Mouse (Mus musculus) bone marrow, adult 2 months (tissue): ENCODE measurements around the gene Siah2. TPM values are rescaled to one million over a fixed set of nuclear protein-coding genes. Genes with fewer than 3 reads are reported as not detected.

Source experiments
- H3K27ac ChIP-seq: fragments of 200-500 bp; 2 replicates; pipeline ENCODE4 v1.5.1; 2012; ENCODE audit warnings: low read depth, mild to moderate bottlenecking, control low read depth, inconsistent platforms, low read length; ENCODE audit not compliant: control insufficient read depth, poor library complexity, insufficient read depth
- H3K4me1 ChIP-seq: fragments of 200-500 bp; 2 replicates; pipeline ENCODE4 v1.6.1; 2011; ENCODE audit warnings: low read length; ENCODE audit not compliant: control insufficient read depth, insufficient read depth
- H3K4me3 ChIP-seq: fragments of 200-500 bp; replicated peaks from 2 replicates; pipeline ENCODE3; 2011; ENCODE audit warnings: mild to moderate bottlenecking, low read depth, low read length, control low read depth; ENCODE audit not compliant: control insufficient read depth
- CTCF ChIP-seq: fragments of 200-500 bp; IDR thresholded peaks from 2 replicates; pipeline ENCODE4 v1.5.1; 2011; ENCODE audit warnings: low read length, control low read depth; ENCODE audit not compliant: control insufficient read depth, insufficient read depth
- POLR2A ChIP-seq: fragments of 200-500 bp; IDR thresholded peaks from 2 replicates; pipeline ENCODE4 v1.6.1; 2011; ENCODE audit warnings: low read depth, mild to moderate bottlenecking, control low read depth, low read length, borderline replicate concordance; ENCODE audit not compliant: control insufficient read depth
- WGBS: fragments of 180-500 bp; shearing (Covaris S2); methylation state at CpG from one replicate; pipeline ENCODE4 v1.1.7; 2018; 5-methylcytosine and 5-hydroxymethylcytosine counted together
- polyA plus RNA-seq: library from polyadenylated mRNA; stranded (reverse); fragments of >200 nt; gene quantifications from 2 replicates; pipeline ENCODE4 v1.2.4, GENCODE M21; 2011; ENCODE audit warnings: low replicate concordance; ENCODE audit not compliant: missing spikeins, insufficient read depth, insufficient read length

Gene Siah2
- polyA plus RNA-seq, 1 experiment, result 1.6 TPM

DNA sequence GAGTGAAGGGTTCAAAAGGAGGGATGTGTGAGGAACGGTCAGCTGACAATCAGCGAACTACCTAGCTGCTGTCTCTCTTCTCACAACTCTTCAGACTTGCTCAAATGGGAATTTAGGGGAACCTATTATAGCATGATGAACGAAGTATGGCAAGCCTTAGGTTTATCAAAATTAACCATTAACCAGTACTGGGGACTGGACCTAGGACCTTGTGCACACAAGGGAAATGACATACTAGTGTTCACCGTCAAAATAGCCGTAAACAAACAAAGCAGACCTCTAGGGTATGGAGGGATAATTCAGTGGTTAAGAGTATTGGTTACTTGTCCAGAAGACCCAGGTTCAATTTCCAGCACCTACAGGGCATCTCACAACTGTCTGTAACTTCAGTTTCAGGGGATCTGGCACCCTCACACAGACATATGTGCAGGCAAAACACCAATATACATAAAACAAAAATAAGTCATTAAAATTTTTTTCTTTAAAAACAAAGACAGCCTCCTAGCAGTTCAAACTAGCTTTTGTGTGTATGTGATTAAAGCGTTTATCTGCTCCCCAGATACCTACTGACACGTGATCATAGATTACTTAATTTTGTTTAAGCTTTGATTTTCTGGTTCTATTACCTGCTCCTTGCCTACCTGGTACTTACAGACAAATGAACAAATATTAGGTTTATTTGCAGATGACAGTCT, 11.1 kb downstream of the Siah2 start:
- H3K4me1 ChIP-seq, result no peaks in the 10 kb centered on the region
- 82% methylated on average over 7 of the region's 7 CpGs for WGBS
- no peak overlapping the region for H3K4me3 ChIP-seq
- H3K27ac ChIP-seq, result no peak overlapping the region
- no peak for TF ChIP-seq CTCF
- TF ChIP-seq POLR2A, result no peak

DNA sequence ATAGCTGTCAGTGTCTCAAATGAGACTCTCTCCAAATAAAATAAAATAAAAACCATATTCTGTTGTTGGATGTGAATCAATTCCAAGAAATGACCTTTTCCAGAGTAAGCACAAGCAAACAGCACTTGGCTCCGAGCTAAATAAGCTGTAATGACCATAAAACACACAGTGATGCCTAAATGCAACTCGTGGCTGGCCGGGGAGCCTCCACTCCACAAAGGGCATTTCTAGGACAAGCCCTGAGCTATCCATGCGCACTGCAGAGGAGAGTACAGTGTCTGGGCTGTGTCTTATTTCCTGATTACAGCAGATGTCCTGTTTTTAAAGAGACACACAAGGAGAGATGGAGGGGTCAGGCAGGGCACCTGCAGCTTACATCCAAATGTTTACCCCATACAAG, 12.2 kb downstream of the Siah2 start:
- H3K4me1 ChIP-seq, result no peaks in the 10 kb centered on the region
- TF ChIP-seq POLR2A, result no peak
- TF ChIP-seq CTCF, result no peak
- WGBS, result 77% methylated on average over 4 of the region's 4 CpGs

DNA sequence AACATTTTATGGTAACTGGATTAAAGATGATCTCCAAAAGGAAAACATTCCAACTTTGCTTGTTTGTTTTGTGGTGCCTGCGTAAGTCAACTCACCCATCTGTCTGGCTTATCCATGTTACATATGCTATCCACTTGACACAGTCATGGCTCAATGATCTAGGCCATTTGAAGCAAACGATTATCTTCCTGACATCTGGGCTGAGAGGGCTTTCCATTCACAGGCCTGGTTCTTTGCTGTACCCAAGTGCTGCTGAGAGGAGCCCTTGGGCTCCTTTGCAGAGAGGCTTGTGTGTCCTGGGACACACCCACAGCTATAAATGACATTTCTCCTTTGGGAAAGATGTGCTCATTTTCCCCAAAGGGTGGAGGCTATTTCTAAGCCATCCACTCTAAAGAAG, 13.3 kb downstream of the Siah2 start:
- H3K4me3 ChIP-seq, result no peak overlapping the region
- 80% methylated on average over 2 of the region's 2 CpGs for WGBS
- H3K4me1 ChIP-seq, result no peaks in the 10 kb centered on the region
- no peak for TF ChIP-seq POLR2A
- no peak for TF ChIP-seq CTCF
- no peak overlapping the region for H3K27ac ChIP-seq

More for the DNA sequence above, 12.2 kb downstream of the Siah2 start:
- Histone ChIP-seq H3K27ac (no peak overlapping the region), H3K4me3 (no peak overlapping the region)

DNA sequence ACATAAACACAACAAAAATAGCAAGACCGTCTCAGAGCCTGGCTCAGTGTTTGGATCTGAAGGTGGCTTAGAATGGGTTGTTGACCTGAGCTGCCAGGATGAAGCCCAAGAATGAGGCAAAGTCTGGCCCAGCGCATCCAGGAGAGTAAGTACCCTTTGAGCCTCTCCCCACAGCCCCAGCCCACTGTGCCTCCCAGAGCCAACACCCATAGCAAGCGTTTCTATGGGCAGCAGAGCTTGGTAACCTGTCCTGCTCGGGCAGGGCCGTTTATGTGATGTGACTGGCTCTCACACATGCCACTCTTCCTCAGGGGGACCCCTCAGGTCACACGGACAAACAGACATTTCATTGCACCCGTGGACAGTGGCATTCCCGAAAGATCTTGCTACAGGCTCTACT, 13.8 kb downstream of the Siah2 start:
- H3K4me3 ChIP-seq, result no peak overlapping the region
- no peaks in the 10 kb centered on the region for H3K4me1 ChIP-seq
- TF ChIP-seq CTCF, result no peak
- TF ChIP-seq POLR2A, result no peak
- WGBS, result 83% methylated on average over 8 of the region's 8 CpGs
- H3K27ac ChIP-seq, result no peak overlapping the region

DNA sequence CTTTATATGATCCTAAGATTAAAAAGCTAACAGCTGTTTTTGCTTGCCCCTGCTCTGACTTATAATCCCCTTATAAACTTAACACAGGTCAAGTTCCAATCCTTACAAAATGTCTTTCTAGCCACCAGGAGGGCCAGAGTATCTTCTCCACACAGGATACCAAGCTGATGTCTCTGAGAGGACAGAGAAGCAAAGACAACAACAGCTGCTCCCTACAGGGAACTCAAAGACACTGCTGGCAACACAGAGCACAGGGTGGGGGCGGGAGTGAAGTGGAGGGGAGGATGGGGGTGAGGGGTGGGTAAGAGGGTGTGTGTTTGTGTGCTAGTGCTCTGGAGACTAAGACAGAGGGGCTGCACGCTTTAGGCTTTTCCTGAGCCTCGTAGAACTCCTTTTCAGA, 14.6 kb downstream of the Siah2 start:
- 83% methylated on average over 3 of the region's 3 CpGs for WGBS
- Histone ChIP-seq H3K4me3 (no peak overlapping the region), H3K4me1 (no peaks in the 10 kb centered on the region; the same call in 1 of the 2 replicates), H3K27ac (no peak overlapping the region)
- TF ChIP-seq CTCF (no peak), POLR2A (no peak)

DNA sequence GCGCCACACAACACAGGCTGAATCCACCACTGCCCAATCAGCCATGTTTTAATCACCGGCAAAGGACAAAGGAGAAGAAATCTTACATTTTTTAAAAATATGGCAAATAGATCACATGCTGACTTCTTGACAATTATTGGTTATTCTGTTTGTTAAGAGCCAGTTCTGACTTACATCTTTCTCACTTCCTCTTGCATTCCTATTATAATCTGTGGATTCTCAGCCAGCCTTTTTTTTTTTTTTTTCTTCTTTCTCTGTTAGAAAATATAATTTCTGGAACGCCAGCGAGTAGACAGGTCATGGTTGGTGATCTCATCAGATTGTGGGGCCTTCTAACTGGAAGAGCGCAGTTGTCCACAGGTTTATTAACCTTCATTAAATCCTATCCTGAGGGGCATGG, 18.9 kb downstream of the Siah2 start:
- peaks cover 3% of the 10 kb centered on the region for H3K4me1 ChIP-seq
- WGBS, result 82% methylated on average over 5 of the region's 5 CpGs
- H3K4me3 ChIP-seq, result no peak overlapping the region
- H3K27ac ChIP-seq, result no peak overlapping the region
- TF ChIP-seq POLR2A, result no peak
- no peak for TF ChIP-seq CTCF

DNA sequence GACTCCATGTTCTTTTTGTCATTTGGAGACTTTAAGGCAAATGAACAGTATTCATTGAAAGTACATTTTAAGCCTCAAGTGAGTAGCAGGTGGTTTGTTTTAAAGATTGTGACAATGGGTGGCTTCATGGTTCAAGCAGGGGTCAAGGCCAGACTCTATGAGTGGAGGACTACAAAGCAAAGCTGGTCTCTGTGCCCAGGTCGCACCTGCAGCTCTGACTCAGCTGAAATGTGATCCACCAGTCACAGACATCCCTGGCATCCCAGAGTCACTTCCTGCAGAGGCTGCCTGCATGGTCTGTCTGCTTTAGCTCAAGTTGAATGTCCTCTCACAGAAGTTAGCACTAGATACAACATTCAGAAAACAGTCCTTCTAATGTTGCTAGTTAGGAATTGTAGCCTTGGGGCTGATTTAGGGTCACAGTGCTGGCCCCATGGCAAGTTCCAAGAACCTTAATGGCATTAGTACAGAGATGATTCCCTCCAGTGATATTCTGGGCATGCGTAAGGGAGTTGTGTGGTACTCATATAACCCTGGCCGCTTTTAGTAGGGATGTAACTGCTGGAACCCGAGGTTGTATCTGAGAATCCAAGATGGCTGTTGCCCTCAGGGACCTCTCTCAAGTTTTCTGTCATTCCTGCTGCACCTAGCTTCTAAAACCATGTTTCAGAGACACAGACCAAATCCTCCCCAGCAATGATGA, 19.6 kb downstream of the Siah2 start:
- Histone ChIP-seq H3K27ac (no peak overlapping the region), H3K4me1 (peaks cover 3% of the 10 kb centered on the region), H3K4me3 (no peak overlapping the region)
- TF ChIP-seq CTCF, result no peak
- no peak for TF ChIP-seq POLR2A
- whole genome bisulfite sequencing, result 58% methylated on average over 4 of the region's 4 CpGs

DNA sequence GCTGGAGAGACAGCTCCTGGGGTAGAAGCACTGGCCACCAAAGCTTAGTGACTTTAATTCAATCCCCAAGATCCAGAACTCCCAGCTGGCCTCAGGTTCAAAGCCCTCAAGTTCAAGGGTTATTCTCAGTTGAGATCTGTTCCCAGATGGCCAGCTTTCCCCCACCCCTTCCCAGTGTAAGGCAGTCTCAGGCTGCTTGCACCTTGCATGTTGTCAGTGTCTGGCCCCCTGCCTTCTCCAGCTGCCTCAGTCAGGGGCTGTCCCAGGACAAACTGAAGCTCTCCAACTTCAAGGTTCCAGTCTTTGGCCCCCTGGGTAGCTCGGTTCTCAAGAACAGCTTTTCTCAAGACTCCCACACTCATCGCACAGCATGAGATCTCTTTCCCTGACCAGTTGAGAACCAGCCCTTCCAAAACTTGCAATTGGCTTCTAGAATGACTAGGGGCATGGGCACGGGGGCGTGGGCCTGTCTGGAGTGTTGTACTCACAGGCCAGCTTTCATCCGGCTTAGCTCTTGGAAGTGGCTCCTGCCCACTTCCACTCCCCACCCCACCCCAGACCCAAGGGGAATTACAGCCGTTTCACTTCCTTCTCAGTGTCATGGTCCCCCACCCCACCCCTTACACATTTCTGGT, 20.5 kb downstream of the Siah2 start:
- TF ChIP-seq CTCF (no peak), POLR2A (no peak)
- Histone ChIP-seq H3K4me3 (no peak overlapping the region), H3K27ac (peak overlapping the region; percentile 33; the same call in 1 of the 2 replicates), H3K4me1 (peaks cover 3% of the 10 kb centered on the region)
- 17% methylated on average over 6 of the region's 6 CpGs for WGBS

DNA sequence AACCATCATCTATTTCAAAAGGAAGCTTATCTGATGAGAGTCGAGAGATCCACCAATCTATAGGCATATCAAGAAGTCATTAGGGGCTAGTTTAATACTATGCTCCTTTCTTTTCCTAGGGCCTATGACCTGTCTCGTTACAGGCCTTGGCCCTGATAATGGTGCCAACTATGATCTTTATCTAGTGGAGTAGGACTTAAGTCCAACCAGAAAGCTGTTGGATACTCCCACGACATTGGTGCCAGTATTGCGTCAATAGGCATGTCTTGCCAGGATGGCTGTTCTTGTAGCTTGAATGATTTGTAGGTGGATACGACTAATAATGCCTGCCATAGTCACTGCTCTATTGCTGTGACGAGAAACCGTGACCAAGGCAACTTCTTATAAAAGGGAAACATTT, 28.2 kb downstream of the Siah2 start:
- 82% methylated on average over 7 of the region's 7 CpGs for whole genome bisulfite sequencing
- Histone ChIP-seq H3K27ac (no peak overlapping the region), H3K4me3 (no peak overlapping the region), H3K4me1 (no peaks in the 10 kb centered on the region)
- TF ChIP-seq POLR2A, result no peak
- no peak for TF ChIP-seq CTCF
